Mouse (Mus musculus) C2C12 (cell line): Measurements from ENCODE around the gene Pirt. TPM values are rescaled to one million over a fixed set of nuclear protein-coding genes. Genes with fewer than 3 reads are reported as not detected.

Experiments used
- H3K27me3 ChIP-seq: one replicate; pipeline ENCODE4 v1.6.1; 2011; ENCODE audit not compliant: control insufficient read depth, insufficient read depth, insufficient read length
- H3K36me3 ChIP-seq: one replicate; pipeline ENCODE4 v1.6.1; 2011; ENCODE audit not compliant: control insufficient read depth, insufficient read depth
- H3K4me3 ChIP-seq: one replicate; pipeline ENCODE4 v1.5.1; 2011; ENCODE audit warnings: mild to moderate bottlenecking, control low read depth; ENCODE audit not compliant: poor library complexity, insufficient read depth, severe bottlenecking
- H3K79me2 ChIP-seq: one replicate; pipeline ENCODE4 v1.6.1; 2011; ENCODE audit not compliant: control insufficient read depth, insufficient read depth
- H3K79me3 ChIP-seq: one replicate; pipeline ENCODE4 v1.6.1; 2011; ENCODE audit warnings: low read depth, control low read depth
- H3ac ChIP-seq: one replicate; pipeline ENCODE3; 2011; ENCODE audit warnings: low read depth; ENCODE audit not compliant: control insufficient read depth, insufficient read length
- CEBPB ChIP-seq: IDR thresholded peaks from one replicate; pipeline ENCODE4 v1.6.1; 2011; ENCODE audit warnings: low read depth, mild to moderate bottlenecking, control low read depth, moderate library complexity
- CTCF ChIP-seq: IDR thresholded peaks from one replicate; pipeline ENCODE4 v1.5.1; 2011; ENCODE audit not compliant: control insufficient read depth, insufficient read depth, insufficient read length
- FOSL1 ChIP-seq: IDR thresholded peaks from one replicate; pipeline ENCODE4 v1.8.0; 2011; ENCODE audit warnings: mild to moderate bottlenecking, low read length; ENCODE audit not compliant: poor library complexity, insufficient read depth, severe bottlenecking
- MAX ChIP-seq: IDR thresholded peaks from one replicate; pipeline ENCODE4 v1.6.1; 2011; ENCODE audit warnings: mild to moderate bottlenecking, control low read depth
- MYOD1 ChIP-seq: IDR thresholded peaks from one replicate; pipeline ENCODE4 v1.6.1; 2011; ENCODE audit warnings: low read depth; ENCODE audit not compliant: control insufficient read depth, insufficient read length
- MYOG ChIP-seq: IDR thresholded peaks from one replicate; pipeline ENCODE4 v1.6.1; 2011; ENCODE audit not compliant: control insufficient read depth, insufficient read length; ENCODE audit errors: extremely low read depth
- USF1 ChIP-seq: IDR thresholded peaks from one replicate; pipeline ENCODE4 v1.6.1; 2011; ENCODE audit warnings: low read depth, mild to moderate bottlenecking, control low read depth, moderate library complexity
- long read RNA-seq, 2 experiments: library from polyadenylated mRNA; unstranded; transcript quantifications; one replicate each; pipeline ENCODE4 v2.0.0; 2019 to 2020
- polyA plus RNA-seq: library from polyadenylated mRNA; unstranded; fragments of >200 nt; fragmentation: generic; extraction: Trizol; gene quantifications from one replicate; pipeline ENCODE4 v1.2.1, GENCODE M21; 2012; ENCODE audit warnings: missing spikeins

Gene Pirt
- polyA plus RNA-seq = not detected
- long read RNA-seq, experiment 1 = 0 reads
- long read RNA-seq, experiment 2 = 0 reads

DNA sequence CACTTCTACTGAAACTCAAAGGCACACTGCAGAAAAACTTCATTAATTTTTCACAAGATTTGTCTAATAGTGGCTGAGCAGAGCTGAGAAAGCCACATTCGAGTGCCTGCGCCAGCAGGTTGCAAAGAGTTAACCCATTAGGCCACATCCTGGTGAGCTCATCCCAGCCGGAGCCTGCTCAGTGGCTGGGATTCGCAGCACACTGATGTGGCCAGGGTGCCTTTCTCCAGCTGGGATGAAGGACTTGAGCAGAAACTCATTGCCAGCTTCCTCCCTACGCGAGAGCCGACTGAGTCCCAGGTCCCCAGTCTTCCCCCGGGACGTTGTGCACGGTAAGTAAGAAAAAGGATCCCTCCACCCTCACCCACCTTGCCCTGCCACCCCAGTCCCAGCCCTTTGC, at the start of gene Pirt:
Gene Pirt, plus strand, starts transcription at position 171 of the 400 bp plus-strand sequence.
- no peak within 1 kb of the TSS for H3K4me3 ChIP-seq
- no peak within 1 kb of the TSS for H3ac ChIP-seq
- H3K27me3 ChIP-seq = peaks cover 3% of the 10 kb centered on the region
- TF ChIP-seq MYOD1 = no peak
- no peak for TF ChIP-seq FOSL1
- no peak for TF ChIP-seq MYOG
- TF ChIP-seq CEBPB = no peak
- no peak for TF ChIP-seq USF1
- TF ChIP-seq CTCF = no peak
- no peak for TF ChIP-seq MAX
- no peaks in the 10 kb centered on the region for H3K79me3 ChIP-seq
- no peaks in the 10 kb centered on the region for H3K79me2 ChIP-seq
- no peaks in the 10 kb centered on the region for H3K36me3 ChIP-seq

DNA sequence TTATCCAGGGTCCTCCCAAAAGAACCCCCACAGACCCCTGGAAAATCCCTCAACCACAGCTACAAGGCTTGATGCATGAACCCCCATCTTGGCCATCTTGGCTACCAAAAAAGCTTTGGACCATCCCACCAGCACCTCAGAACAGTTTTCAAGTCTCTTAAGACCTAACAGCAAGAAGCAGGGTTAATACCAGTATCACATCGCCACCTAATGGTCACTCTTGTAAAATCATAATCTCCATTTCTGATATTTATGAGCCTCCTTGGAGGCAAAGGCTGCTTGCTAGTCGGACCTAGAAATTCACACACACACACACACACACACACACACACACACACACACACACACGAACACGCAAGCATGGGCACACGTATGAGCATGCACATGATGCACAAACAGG, 40.1 kb upstream of the Pirt start:
- H3K4me3 ChIP-seq = no peak overlapping the region
- H3K79me3 ChIP-seq = no peaks in the 10 kb centered on the region
- no peak overlapping the region for H3ac ChIP-seq
- no peaks in the 10 kb centered on the region for H3K27me3 ChIP-seq
- H3K36me3 ChIP-seq = no peaks in the 10 kb centered on the region
- no peaks in the 10 kb centered on the region for H3K79me2 ChIP-seq
- TF ChIP-seq MAX = no peak
- no peak for TF ChIP-seq CEBPB

DNA sequence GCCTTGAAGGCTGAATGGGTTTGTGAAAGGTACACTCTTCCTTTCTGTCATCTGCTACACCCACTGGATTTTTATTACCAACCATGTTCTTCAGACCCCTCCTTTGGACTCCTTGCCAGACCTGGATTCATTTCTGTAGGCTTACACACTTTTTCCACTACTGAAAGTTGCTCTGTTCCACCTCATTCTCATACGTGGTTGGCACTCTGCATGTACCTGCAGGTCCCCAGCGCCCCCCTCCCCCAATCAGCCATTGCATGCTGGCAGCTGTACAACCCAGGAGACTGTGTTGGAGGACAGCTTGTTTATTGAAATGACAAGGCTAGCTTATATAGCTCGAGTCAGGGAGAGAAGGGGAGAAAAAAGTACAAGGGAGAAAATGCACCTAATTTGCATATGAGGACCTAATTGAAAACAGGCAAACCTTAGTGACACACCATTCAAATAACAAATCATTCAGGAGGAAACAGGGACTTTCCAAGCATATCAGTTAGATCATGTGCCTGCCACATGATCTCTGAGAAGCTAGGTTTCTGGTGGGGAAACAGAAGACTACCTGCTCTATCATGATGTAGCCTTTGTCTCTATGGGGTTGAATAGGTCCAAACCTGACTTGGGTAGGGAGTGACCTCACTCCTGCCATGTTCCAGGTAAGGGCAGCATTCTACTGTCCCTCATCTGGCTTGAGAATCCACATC, 38.9 kb upstream of the Pirt start:
- Histone ChIP-seq H3K36me3 (no peaks in the 10 kb centered on the region), H3K4me3 (no peak overlapping the region), H3K79me3 (no peaks in the 10 kb centered on the region), H3K27me3 (no peaks in the 10 kb centered on the region), H3K79me2 (no peaks in the 10 kb centered on the region), H3ac (no peak overlapping the region)
- TF ChIP-seq CEBPB (no peak), USF1 (no peak), MYOD1 (no peak), MYOG (no peak), FOSL1 (no peak), MAX (no peak), CTCF (no peak)

DNA sequence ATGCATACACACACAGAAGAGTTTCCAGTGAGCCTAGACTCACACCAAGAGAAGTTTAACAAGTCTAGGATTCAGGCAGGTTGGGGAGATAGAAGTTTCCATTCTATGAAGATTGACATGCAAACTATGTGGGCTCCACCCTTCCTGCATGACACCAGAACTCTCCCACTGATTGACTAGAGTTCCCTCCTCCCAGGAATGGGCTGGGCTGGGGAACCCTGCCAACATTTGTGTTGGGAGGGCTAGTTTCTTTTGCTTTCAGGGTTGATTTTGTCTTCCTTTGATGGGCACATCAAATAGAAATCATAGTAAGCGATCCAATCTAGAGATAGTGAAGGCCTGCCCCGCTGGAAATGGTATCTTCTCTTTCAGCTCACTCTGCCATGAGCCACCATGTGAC, 30.5 kb upstream of the Pirt start:
- H3K79me2 ChIP-seq = no peaks in the 10 kb centered on the region
- no peaks in the 10 kb centered on the region for H3K36me3 ChIP-seq
- H3K4me3 ChIP-seq = no peak overlapping the region
- no peaks in the 10 kb centered on the region for H3K27me3 ChIP-seq
- no peak for TF ChIP-seq MYOG
- H3ac ChIP-seq = no peak overlapping the region
- no peaks in the 10 kb centered on the region for H3K79me3 ChIP-seq

DNA sequence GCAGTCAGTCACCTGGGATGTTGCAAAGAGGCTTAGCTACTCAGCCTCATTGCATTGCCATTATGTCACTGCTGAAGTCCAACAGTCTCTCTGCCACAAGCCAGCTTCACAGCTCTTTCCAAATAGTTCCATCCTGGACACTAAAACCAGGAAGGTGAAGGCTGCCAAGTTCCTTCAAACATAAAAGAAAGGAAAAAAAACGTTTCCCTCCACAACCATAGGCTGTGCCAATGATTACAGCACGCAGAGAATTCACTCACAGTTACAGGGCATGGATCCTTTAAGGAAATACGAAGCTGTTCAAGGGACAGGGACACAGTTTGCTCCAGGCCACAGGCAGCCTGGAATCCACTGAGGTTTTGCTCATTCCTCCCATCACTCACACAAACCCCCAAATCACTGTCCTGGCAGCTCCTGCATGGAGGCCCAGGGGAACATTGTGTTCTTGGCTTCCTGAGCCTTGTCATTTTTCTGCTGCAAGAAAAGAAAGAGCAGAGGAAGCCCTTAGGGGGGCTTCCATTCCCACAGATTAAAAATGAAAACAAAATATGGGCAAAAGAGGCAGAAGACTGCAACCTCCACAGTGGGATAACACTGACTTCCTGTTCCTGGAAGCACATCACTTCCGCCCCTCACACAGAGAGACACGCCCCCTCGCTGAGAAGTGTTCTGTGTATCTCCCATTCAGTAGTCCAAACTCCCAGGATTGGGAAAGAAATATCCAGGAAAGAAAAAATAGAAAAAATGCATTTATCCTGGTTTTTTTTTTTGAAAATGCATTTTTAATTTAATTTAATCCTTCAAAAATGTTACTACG, 29.3 kb upstream of the Pirt start:
- H3K79me2 ChIP-seq = no peaks in the 10 kb centered on the region
- TF ChIP-seq MYOD1 (no peak), FOSL1 (no peak), MYOG (no peak), CTCF (no peak), USF1 (no peak), MAX (no peak), CEBPB (no peak)

GRCm38 (mm10) chr11:66892536-66892935, 19.2 kb upstream of the Pirt start:
- no peak overlapping the region for H3K4me3 ChIP-seq
- TF ChIP-seq CTCF (no peak), FOSL1 (no peak), MYOD1 (no peak), CEBPB (no peak)
- no peak overlapping the region for H3ac ChIP-seq
- no peaks in the 10 kb centered on the region for H3K79me2 ChIP-seq
- no peaks in the 10 kb centered on the region for H3K79me3 ChIP-seq
- H3K36me3 ChIP-seq = no peaks in the 10 kb centered on the region
- H3K27me3 ChIP-seq = no peaks in the 10 kb centered on the region

More for the DNA sequence above, 29.3 kb upstream of the Pirt start:
- Histone ChIP-seq H3K79me3 (no peaks in the 10 kb centered on the region), H3K36me3 (no peaks in the 10 kb centered on the region), H3ac (no peak overlapping the region), H3K4me3 (no peak overlapping the region), H3K27me3 (no peaks in the 10 kb centered on the region)
